Mouse (Mus musculus) neural tube, embryonic 12.5 days (tissue): Measurements from ENCODE around the gene Tspan18. TPM values are rescaled to one million over a fixed set of nuclear protein-coding genes. Genes with fewer than 3 reads are reported as not detected.

Experiments
- ATAC-seq: fragments of 200-750 bp; cut with Nextera tagmentation; 2 replicates; pipeline ENCODE4 v1.8.0; 2017; ENCODE audit warnings: low read depth, mild to moderate bottlenecking, moderate TSS enrichment, moderate library complexity; ENCODE audit not compliant: low FRiP score
- H3K27ac ChIP-seq: fragments of 300-500 bp; sonication (generic); 2 replicates; pipeline ENCODE4 v1.5.1; 2016
- H3K27me3 ChIP-seq: fragments of 300-500 bp; sonication (generic); replicated peaks from 2 replicates; pipeline ENCODE4 v1.6.1; 2016; ENCODE audit warnings: mild to moderate bottlenecking
- H3K36me3 ChIP-seq: fragments of 300-500 bp; sonication (generic); 2 replicates; pipeline ENCODE4 v1.6.1; 2016; ENCODE audit warnings: mild to moderate bottlenecking
- H3K4me1 ChIP-seq: fragments of 300-500 bp; sonication (generic); 2 replicates; pipeline ENCODE4 v1.6.1; 2016
- H3K4me2 ChIP-seq: fragments of 300-500 bp; sonication (generic); replicated peaks from 2 replicates; pipeline ENCODE4 v1.6.1; 2016; ENCODE audit warnings: mild to moderate bottlenecking
- H3K4me3 ChIP-seq: fragments of 300-500 bp; sonication (generic); 2 replicates; pipeline ENCODE4 v1.5.1; 2016
- H3K9ac ChIP-seq: fragments of 300-500 bp; sonication (generic); 2 replicates; pipeline ENCODE4 v1.6.1; 2016; ENCODE audit warnings: mild to moderate bottlenecking
- H3K9me3 ChIP-seq: fragments of 300-500 bp; sonication (generic); 2 replicates; pipeline ENCODE4 v1.6.1; 2016; ENCODE audit warnings: mild to moderate bottlenecking
- WGBS: fragments of 180-500 bp; shearing (Covaris S2); methylation state at CpG from one replicate; pipeline ENCODE4 v1.1.7; 2016; 5-methylcytosine and 5-hydroxymethylcytosine counted together
- polyA plus RNA-seq: library from polyadenylated mRNA; unstranded; fragments of >200 nt; fragmentation: Nextera tagmentation; extraction: Ambion mirVana; gene quantifications from 2 replicates; pipeline ENCODE4 v1.2.1, GENCODE M21; 2016

The Tspan18 gene
- polyA plus RNA-seq, 1 experiment from 2014 or later = 53.9 TPM

- ATAC-seq = no peak
- Histone ChIP-seq H3K4me2 (no peak overlapping the region), H3K27me3 (no peaks in the 10 kb centered on the region; the same call in 1 of the 2 replicates), H3K36me3 (no peaks in the 10 kb centered on the region), H3K9me3 (no peaks in the 10 kb centered on the region), H3K9ac (no peak overlapping the region), H3K4me1 (0 out of 2 replicates have a peak, but pooled peaks cover 3% of the 10 kb centered on the region), H3K4me3 (no peak overlapping the region), H3K27ac (no peak overlapping the region)
- WGBS = 83% methylated on average over 6 of the region's 6 CpGs
These were observed 26.0 kb upstream of the Tspan18 start for GRCm38 (mm10) chr2:93360310-93360709.

GRCm38 (mm10) chr2:93357391-93357790 lies 23.1 kb upstream of the Tspan18 start:
- H3K27me3 ChIP-seq = no peaks in the 10 kb centered on the region; the same call in 1 of the 2 replicates
- no peaks in the 10 kb centered on the region for H3K9me3 ChIP-seq
- H3K9ac ChIP-seq = no peak overlapping the region
- H3K36me3 ChIP-seq = no peaks in the 10 kb centered on the region
- no peak overlapping the region for H3K4me2 ChIP-seq
- H3K27ac ChIP-seq = no peak overlapping the region
- 31% methylated on average over 2 of the region's 2 CpGs for WGBS
- no peak overlapping the region for H3K4me3 ChIP-seq
- no peak for ATAC-seq
- peaks cover 9% of the 10 kb centered on the region for H3K4me1 ChIP-seq

GRCm38 (mm10) chr2:93355845-93356244 lies 21.5 kb upstream of the Tspan18 start:
- H3K27me3 ChIP-seq = no peaks in the 10 kb centered on the region; the same call in 1 of the 2 replicates
- H3K4me1 ChIP-seq = peaks cover 9% of the 10 kb centered on the region
- H3K9me3 ChIP-seq = no peaks in the 10 kb centered on the region
- no peak overlapping the region for H3K27ac ChIP-seq
- no peak for ATAC-seq
- no peaks in the 10 kb centered on the region for H3K36me3 ChIP-seq
- 54% methylated on average over 7 of the region's 7 CpGs for WGBS
- H3K4me3 ChIP-seq = no peak overlapping the region
- H3K4me2 ChIP-seq = no peak overlapping the region
- no peak overlapping the region for H3K9ac ChIP-seq

GRCm38 (mm10) chr2:93354621-93355020 lies 20.3 kb upstream of the Tspan18 start:
- Histone ChIP-seq H3K4me1 (peaks cover 9% of the 10 kb centered on the region), H3K9ac (no peak overlapping the region), H3K27ac (no peak overlapping the region), H3K4me2 (no peak overlapping the region), H3K27me3 (no peaks in the 10 kb centered on the region), H3K4me3 (no peak overlapping the region), H3K36me3 (no peaks in the 10 kb centered on the region), H3K9me3 (no peaks in the 10 kb centered on the region)
- 76% methylated on average over 1 of the region's 1 CpGs for WGBS
- no peak for ATAC-seq

GRCm38 (mm10) chr2:93353725-93354124 lies 19.4 kb upstream of the Tspan18 start:
- Histone ChIP-seq H3K9me3 (no peaks in the 10 kb centered on the region), H3K4me2 (no peak overlapping the region), H3K9ac (no peak overlapping the region), H3K27me3 (no peaks in the 10 kb centered on the region), H3K36me3 (no peaks in the 10 kb centered on the region), H3K4me1 (peaks cover 9% of the 10 kb centered on the region), H3K4me3 (no peak overlapping the region), H3K27ac (no peak overlapping the region)
- WGBS = 83% methylated on average over 4 of the region's 4 CpGs
- ATAC-seq = no peak

- ATAC-seq = no peak
- Histone ChIP-seq H3K27me3 (no peaks in the 10 kb centered on the region), H3K4me3 (no peak overlapping the region), H3K36me3 (no peaks in the 10 kb centered on the region), H3K9ac (no peak overlapping the region), H3K27ac (no peak overlapping the region), H3K9me3 (no peaks in the 10 kb centered on the region), H3K4me1 (peaks cover 9% of the 10 kb centered on the region), H3K4me2 (no peak overlapping the region)
- WGBS = 84% methylated on average over 8 of the region's 8 CpGs
These were observed 18.8 kb upstream of the Tspan18 start for GRCm38 (mm10) chr2:93352915-93353685.

- no peaks in the 10 kb centered on the region for H3K9me3 ChIP-seq
- no peaks in the 10 kb centered on the region for H3K36me3 ChIP-seq
- no peaks in the 10 kb centered on the region for H3K27me3 ChIP-seq
- H3K4me3 ChIP-seq = no peak overlapping the region
- peaks cover 9% of the 10 kb centered on the region for H3K4me1 ChIP-seq
- no peak overlapping the region for H3K27ac ChIP-seq
- ATAC-seq = no peak
- no peak overlapping the region for H3K4me2 ChIP-seq
- 73% methylated on average over 7 of the region's 7 CpGs for WGBS
- H3K9ac ChIP-seq = no peak overlapping the region
These were observed 17.0 kb upstream of the Tspan18 start for GRCm38 (mm10) chr2:93351352-93351751.

- Histone ChIP-seq H3K27me3 (no peaks in the 10 kb centered on the region), H3K27ac (no peak overlapping the region), H3K4me3 (no peak overlapping the region), H3K9me3 (no peaks in the 10 kb centered on the region), H3K9ac (no peak overlapping the region), H3K4me1 (no peaks in the 10 kb centered on the region), H3K4me2 (no peak overlapping the region), H3K36me3 (no peaks in the 10 kb centered on the region)
- WGBS = 84% methylated on average over 5 of the region's 5 CpGs
- no peak for ATAC-seq
These were observed 12.7 kb upstream of the Tspan18 start for GRCm38 (mm10) chr2:93347018-93347417.

GRCm38 (mm10) chr2:93346609-93347008 lies 12.3 kb upstream of the Tspan18 start:
- Histone ChIP-seq H3K4me3 (no peak overlapping the region), H3K27me3 (no peaks in the 10 kb centered on the region), H3K4me1 (no peaks in the 10 kb centered on the region), H3K9me3 (no peaks in the 10 kb centered on the region), H3K4me2 (no peak overlapping the region), H3K9ac (no peak overlapping the region), H3K27ac (no peak overlapping the region), H3K36me3 (no peaks in the 10 kb centered on the region)
- WGBS = 17% methylated on average over 6 of the region's 6 CpGs
- no peak for ATAC-seq

- 78% methylated on average over 5 of the region's 5 CpGs for WGBS
- no peak overlapping the region for H3K9ac ChIP-seq
- no peaks in the 10 kb centered on the region for H3K4me1 ChIP-seq
- H3K27me3 ChIP-seq = no peaks in the 10 kb centered on the region
- no peak overlapping the region for H3K4me2 ChIP-seq
- no peak for ATAC-seq
- no peaks in the 10 kb centered on the region for H3K36me3 ChIP-seq
- H3K27ac ChIP-seq = no peak overlapping the region
- H3K4me3 ChIP-seq = no peak overlapping the region
- no peaks in the 10 kb centered on the region for H3K9me3 ChIP-seq
These were observed 11.5 kb upstream of the Tspan18 start for GRCm38 (mm10) chr2:93345663-93346268.

GRCm38 (mm10) chr2:93339373-93340106 lies 5.2 kb upstream of the Tspan18 start:
- no peaks in the 10 kb centered on the region for H3K9me3 ChIP-seq
- no peak overlapping the region for H3K27ac ChIP-seq
- H3K4me3 ChIP-seq = no peak overlapping the region
- no peak overlapping the region for H3K4me2 ChIP-seq
- no peaks in the 10 kb centered on the region for H3K27me3 ChIP-seq
- H3K36me3 ChIP-seq = no peaks in the 10 kb centered on the region
- H3K4me1 ChIP-seq = peaks cover 25% of the 10 kb centered on the region
- no peak for ATAC-seq
- H3K9ac ChIP-seq = no peak overlapping the region
- 60% methylated on average over 9 of the region's 9 CpGs for WGBS

- Histone ChIP-seq H3K9me3 (no peaks in the 10 kb centered on the region), H3K27ac (no peak overlapping the region), H3K4me1 (peaks cover 48% of the 10 kb centered on the region), H3K4me2 (no peak overlapping the region), H3K27me3 (no peaks in the 10 kb centered on the region), H3K36me3 (no peaks in the 10 kb centered on the region), H3K4me3 (no peak overlapping the region), H3K9ac (no peak overlapping the region)
- whole genome bisulfite sequencing = 73% methylated on average over 11 of the region's 11 CpGs
- no peak for ATAC-seq
These were observed 1.7 kb upstream of the Tspan18 start for GRCm38 (mm10) chr2:93335996-93336395.
